Mouse (Mus musculus) G1E (cell line): ENCODE data around the gene Celf2. TPM values are rescaled to one million over a fixed set of nuclear protein-coding genes. Genes with fewer than 3 reads are reported as not detected.

Experiments used
- ATAC-seq: 2 replicates; pipeline ENCODE4 v1.8.0; 2016; ENCODE audit warnings: mild to moderate bottlenecking; ENCODE audit not compliant: insufficient number of reproducible peaks, poor library complexity, low FRiP score, severe bottlenecking; ENCODE audit errors: extremely low read depth
- DNase-seq: peaks from one replicate; pipeline ENCODE4 v3.0.0; 2012; ENCODE audit warnings: low spot score
- H3K27me3 ChIP-seq: 2 replicates; pipeline ENCODE4 v1.6.1; 2012; ENCODE audit warnings: mild to moderate bottlenecking, low read length, inconsistent platforms; ENCODE audit not compliant: insufficient read depth
- H3K36me3 ChIP-seq: replicated peaks from 2 replicates; pipeline ENCODE3; 2012; ENCODE audit warnings: mild to moderate bottlenecking, inconsistent platforms
- H3K4me1 ChIP-seq: 2 replicates; pipeline ENCODE4 v1.6.1; 2012; ENCODE audit warnings: low read depth, low read length, inconsistent platforms, mixed read lengths; ENCODE audit not compliant: insufficient read depth
- H3K4me3 ChIP-seq: 2 replicates; pipeline ENCODE4 v1.5.1; 2012; ENCODE audit warnings: low read depth, mild to moderate bottlenecking, inconsistent platforms, low read length, moderate library complexity, mixed read lengths
- H3K9me3 ChIP-seq: replicated peaks from 2 replicates; pipeline ENCODE4 v1.6.1; 2012; ENCODE audit warnings: inconsistent platforms
- CTCF ChIP-seq: IDR thresholded peaks from 2 replicates; pipeline ENCODE4 v1.5.1; 2012; ENCODE audit warnings: low read depth, low read length, inconsistent platforms, mixed read lengths
- GATA1 ChIP-seq: IDR thresholded peaks from 2 replicates; pipeline ENCODE4 v1.6.1; 2012; ENCODE audit warnings: borderline replicate concordance, low read length, inconsistent platforms, mixed read lengths
- GATA2 ChIP-seq: IDR thresholded peaks from 2 replicates; pipeline ENCODE4 v1.6.1; 2012; ENCODE audit warnings: low read depth, low read length, inconsistent platforms, borderline replicate concordance
- POLR2AphosphoS5 ChIP-seq: IDR thresholded peaks from 2 replicates; pipeline ENCODE4 v1.6.1; 2012; ENCODE audit warnings: low read depth, low read length, inconsistent platforms; ENCODE audit not compliant: insufficient replicate concordance
- TAL1 ChIP-seq: conservative IDR thresholded peaks from 2 replicates; pipeline ENCODE4 v1.6.1; 2012; ENCODE audit warnings: low read depth, low read length, inconsistent platforms, mixed read lengths
- polyA plus RNA-seq: library from polyadenylated mRNA; stranded (reverse); fragments of >175 nt; gene quantifications from 2 replicates; pipeline ENCODE4 v1.2.3, GENCODE M21; 2012
- total RNA-seq, 2 experiments: library from RNA; stranded (forward) in 1 of 2; stranded (reverse) in 1 of 2; fragments of 200-1000 nt in 1 of 2; fragments of >200 nt in 1 of 2; fragmentation: Nextera tagmentation in 1 of 2; gene quantifications; 2 replicates each; pipeline ENCODE4 v1.2.3; 2014 to 2017

The Celf2 gene
- total and polyA plus RNA-seq, 3 experiments, result 0.86 to 45.1 (median 14.2) TPM

DNA sequence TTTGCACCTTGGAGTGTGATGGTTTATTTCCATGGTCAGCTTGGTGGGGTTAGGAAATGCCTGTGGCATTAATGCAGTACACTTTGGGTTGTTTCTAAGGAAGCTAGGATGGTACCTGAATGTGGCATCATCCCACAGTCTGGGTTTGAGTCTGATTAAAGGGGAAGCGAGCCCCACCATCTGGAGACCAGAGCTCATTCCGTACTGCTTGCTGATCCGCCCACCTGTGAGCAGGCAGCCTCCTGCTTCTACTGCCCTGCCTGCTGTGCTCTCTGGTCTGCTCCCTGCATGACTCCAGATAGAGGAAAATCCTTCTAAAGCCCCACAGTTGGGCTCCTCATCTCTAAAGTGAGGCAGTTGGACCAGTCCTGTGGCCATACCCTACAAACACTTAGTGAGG, 1002.3 kb downstream of the Celf2 start:
- no peaks in the 10 kb centered on the region for H3K4me1 ChIP-seq
- no peak for TF ChIP-seq POLR2AphosphoS5
- TF ChIP-seq CTCF, result no peak
- no peak for TF ChIP-seq TAL1
- TF ChIP-seq GATA1, result no peak
- TF ChIP-seq GATA2, result no peak
- H3K27me3 ChIP-seq, result peaks cover 3% of the 10 kb centered on the region; the same call in 1 of the 2 replicates
- no peak overlapping the region for H3K4me3 ChIP-seq
- DNase-seq (no peak), ATAC-seq (no peak)
- no peaks in the 10 kb centered on the region for H3K9me3 ChIP-seq
- no peaks in the 10 kb centered on the region for H3K36me3 ChIP-seq

DNA sequence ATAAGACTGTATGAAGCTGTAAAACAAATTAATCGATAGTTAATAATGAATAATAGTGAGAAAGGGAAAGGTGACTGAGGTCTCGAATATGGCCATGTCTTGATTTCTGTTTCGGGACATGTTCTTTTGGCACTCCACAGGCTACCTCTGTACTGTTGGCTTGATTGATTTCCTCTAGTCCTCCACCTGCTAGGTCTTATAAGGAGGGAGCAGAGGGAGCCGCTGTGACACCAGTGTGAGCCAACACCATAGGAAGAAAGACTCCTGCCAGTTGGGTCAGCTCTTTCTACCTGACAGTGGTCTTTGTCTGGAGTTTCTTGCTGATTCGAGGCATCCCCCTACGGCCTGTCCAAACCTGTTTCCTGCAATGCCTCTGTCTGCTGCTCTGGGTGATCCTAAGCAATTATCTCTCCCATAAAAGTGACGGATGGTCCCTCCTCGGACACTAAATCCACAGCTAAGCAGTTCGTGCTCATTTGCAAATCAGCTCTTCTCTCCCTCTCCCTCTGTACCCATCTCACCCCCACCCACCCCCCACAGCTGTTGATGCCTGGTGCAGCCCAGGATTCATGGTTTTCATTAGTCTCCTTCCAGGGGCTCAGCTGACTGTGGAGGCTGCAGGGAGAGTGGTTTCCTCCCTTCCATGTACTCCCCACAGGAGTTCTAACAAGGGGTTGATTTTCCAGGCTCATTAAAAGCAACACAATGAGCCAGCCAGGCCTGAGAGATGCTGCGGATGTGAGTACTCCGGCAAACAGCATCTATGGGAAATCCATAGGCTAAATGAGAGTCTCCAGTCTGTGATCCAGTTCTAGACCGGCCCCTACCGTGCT, 1003.2 kb downstream of the Celf2 start:
- no peak for ATAC-seq
- Histone ChIP-seq H3K27me3 (no peaks in the 10 kb centered on the region), H3K4me1 (no peaks in the 10 kb centered on the region), H3K4me3 (no peak overlapping the region), H3K36me3 (no peaks in the 10 kb centered on the region), H3K9me3 (no peaks in the 10 kb centered on the region)
- no peak for TF ChIP-seq CTCF
- TF ChIP-seq GATA1, result no peak
- TF ChIP-seq GATA2, result no peak
- TF ChIP-seq POLR2AphosphoS5, result no peak
- no peak for TF ChIP-seq TAL1
- DNase-seq, result no peak

DNA sequence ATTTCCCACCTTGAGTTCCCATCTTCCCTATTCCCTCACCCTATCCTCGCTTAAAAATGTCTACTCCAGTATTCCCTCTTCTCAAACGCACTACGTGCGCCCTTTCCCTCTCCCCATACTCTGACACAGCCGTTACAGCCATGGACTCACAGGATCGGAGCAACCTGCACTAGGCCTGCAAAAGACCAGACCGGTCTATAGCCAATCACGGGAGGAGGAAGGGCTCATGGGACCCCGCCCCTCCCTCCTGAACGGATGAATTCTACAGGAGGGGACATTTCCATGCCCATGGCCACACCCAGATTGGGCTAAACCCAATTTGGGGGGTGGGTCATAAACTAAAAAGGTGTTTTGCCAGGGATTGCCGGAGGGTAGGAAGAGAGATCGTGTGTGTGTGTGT, 1003.8 kb downstream of the Celf2 start:
- Histone ChIP-seq H3K4me3 (no peak overlapping the region), H3K27me3 (no peaks in the 10 kb centered on the region), H3K36me3 (no peaks in the 10 kb centered on the region), H3K4me1 (no peaks in the 10 kb centered on the region), H3K9me3 (no peaks in the 10 kb centered on the region)
- TF ChIP-seq GATA2, result no peak
- DNase-seq (no peak), ATAC-seq (no peak)

DNA sequence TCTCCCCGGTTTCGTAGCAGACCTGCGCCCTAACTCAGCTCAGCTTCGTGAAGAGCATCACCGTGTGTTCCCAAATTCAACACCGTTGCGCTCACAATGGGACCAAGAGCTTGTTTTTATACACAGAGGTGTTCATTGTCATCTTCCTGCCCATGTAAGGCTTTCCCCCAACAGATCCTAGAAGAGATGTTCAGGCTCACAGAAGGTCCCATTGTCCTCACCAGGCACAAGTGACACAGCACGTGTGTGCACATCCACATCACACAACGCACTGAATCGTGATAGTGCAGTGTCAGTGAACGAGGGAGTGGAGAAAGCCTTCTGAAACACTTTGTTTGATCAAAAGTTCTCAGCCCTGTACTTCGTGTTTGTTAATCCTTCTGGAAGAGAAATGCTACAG, 1011.3 kb downstream of the Celf2 start:
- no peaks in the 10 kb centered on the region for H3K36me3 ChIP-seq
- TF ChIP-seq GATA2, result no peak
- no peak for TF ChIP-seq CTCF
- no peak for TF ChIP-seq POLR2AphosphoS5
- no peak for TF ChIP-seq TAL1
- no peak for TF ChIP-seq GATA1
- ATAC-seq, result no peak

DNA sequence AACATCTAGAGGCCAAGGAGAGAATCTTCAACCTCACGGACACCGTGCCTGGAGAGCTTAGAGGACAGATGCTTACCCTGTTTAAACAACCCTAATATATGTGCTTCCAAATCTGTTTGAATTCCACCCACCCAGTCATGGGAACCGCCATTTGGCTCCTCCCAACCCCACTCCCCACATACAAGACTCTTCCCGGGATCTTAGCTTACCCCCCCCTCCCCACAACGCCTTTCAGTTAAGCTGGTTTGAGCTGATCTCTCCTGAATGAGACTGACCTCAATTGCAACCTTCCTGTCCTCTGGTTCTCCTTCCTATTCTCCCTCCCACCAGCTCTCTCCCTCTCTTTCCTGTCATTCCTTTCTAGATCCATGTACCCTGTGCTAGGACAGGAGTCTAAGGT, 1011.7 kb downstream of the Celf2 start:
- Histone ChIP-seq H3K36me3 (no peaks in the 10 kb centered on the region), H3K9me3 (no peaks in the 10 kb centered on the region), H3K27me3 (peaks cover 4% of the 10 kb centered on the region; the same call in 1 of the 2 replicates), H3K4me3 (no peak overlapping the region), H3K4me1 (no peaks in the 10 kb centered on the region)
- TF ChIP-seq CTCF (no peak), GATA1 (no peak), POLR2AphosphoS5 (no peak), TAL1 (no peak), GATA2 (no peak)
- DNase-seq (no peak), ATAC-seq (no peak)

More for the DNA sequence above, 1011.3 kb downstream of the Celf2 start:
- Histone ChIP-seq H3K27me3 (peaks cover 4% of the 10 kb centered on the region; the same call in 1 of the 2 replicates), H3K9me3 (no peaks in the 10 kb centered on the region), H3K4me3 (no peak overlapping the region), H3K4me1 (no peaks in the 10 kb centered on the region)
- DNase-seq, result no peak

DNA sequence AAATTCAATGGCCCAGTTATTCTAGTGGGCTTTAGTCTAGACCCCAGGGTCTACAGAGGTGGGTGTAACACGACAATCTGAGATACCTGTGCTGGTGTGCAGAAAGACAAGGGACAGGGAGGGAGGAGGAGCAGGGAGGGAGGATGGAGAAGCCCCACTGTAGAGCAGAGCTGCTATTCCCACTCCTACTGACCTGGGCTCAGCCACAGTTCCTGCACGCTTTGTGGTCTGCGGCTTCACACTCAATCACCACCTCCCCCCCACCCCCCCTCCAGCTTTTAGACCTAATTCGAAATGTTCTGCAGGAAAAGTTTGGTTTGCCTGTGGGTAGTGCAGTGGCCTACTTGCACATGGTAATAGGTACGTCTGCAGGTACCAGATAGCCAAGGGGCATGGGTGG, 1015.5 kb downstream of the Celf2 start:
- Histone ChIP-seq H3K27me3 (peaks cover 4% of the 10 kb centered on the region; the same call in 1 of the 2 replicates), H3K9me3 (no peaks in the 10 kb centered on the region)
- ATAC-seq, result no peak

DNA sequence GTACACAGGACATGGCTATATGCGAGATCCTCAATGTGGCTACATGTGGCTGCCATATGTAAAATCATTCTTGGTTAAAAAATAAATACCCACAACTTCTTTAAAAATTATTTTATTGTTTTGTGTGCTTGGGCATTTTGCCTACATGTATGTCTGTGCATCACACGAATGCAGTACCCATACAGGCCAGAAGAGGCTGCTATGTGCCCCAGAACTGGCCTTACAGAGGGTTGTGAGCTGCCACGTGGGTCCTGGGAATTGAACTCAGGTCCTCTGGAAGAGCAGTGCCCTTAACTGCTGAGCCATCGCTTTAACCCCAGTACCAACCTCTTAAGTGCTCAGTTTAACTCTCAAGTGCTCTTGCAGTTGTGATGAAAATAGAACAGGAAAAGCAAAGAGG, 1018.5 kb downstream of the Celf2 start:
- Histone ChIP-seq H3K27me3 (no peaks in the 10 kb centered on the region), H3K9me3 (no peaks in the 10 kb centered on the region), H3K36me3 (no peaks in the 10 kb centered on the region), H3K4me1 (no peaks in the 10 kb centered on the region), H3K4me3 (no peak overlapping the region)
- no peak for DNase-seq
- TF ChIP-seq POLR2AphosphoS5, result no peak
- no peak for TF ChIP-seq GATA2
- TF ChIP-seq CTCF, result no peak
- no peak for TF ChIP-seq GATA1
- no peak for TF ChIP-seq TAL1
- ATAC-seq, result no peak

More for the DNA sequence above, 1015.5 kb downstream of the Celf2 start:
- H3K4me3 ChIP-seq, result no peak overlapping the region
- no peak for DNase-seq
- no peaks in the 10 kb centered on the region for H3K4me1 ChIP-seq
- H3K36me3 ChIP-seq, result no peaks in the 10 kb centered on the region
- no peak for TF ChIP-seq TAL1
